Mouse (Mus musculus) thymus, adult 2 months (tissue): Measurements from ENCODE around the gene Cpeb1.

Experiments
- CTCF ChIP-seq: fragments of 200-500 bp; IDR thresholded peaks from 2 replicates; pipeline ENCODE4 v1.5.1; 2012; ENCODE audit warnings: mild to moderate bottlenecking, control low read depth, low read length, moderate library complexity, borderline replicate concordance; ENCODE audit not compliant: control insufficient read depth, poor library complexity, insufficient read depth; ENCODE audit errors: extremely low read depth
- POLR2A ChIP-seq: fragments of 200-500 bp; IDR thresholded peaks from 2 replicates; pipeline ENCODE4 v1.6.1; 2012; ENCODE audit warnings: mild to moderate bottlenecking, low read length, control low read depth, moderate library complexity; ENCODE audit not compliant: control insufficient read depth, poor library complexity, insufficient read depth; ENCODE audit errors: extremely low read depth

DNA sequence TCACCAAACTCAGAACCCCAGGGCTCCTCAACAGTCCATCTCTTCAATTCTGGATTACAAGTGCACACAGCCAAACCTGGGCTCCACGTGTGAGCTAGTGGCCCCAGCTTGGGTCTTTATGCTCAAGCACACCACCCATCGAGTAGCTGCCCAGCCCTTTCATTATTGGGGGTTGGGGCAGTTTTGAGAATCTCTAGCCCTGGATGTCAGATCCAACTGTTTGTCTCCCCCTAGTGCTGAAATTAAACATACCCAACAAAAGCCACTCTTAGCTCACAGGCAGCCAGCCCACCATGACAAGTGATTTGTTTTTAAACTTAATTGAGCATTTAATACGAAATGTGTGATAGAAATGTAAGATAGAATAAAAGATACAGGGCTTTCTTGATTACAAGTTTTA, 113.7 kb downstream of the Cpeb1 start:
- no peak for TF ChIP-seq POLR2A
- 0 out of 2 replicates have a peak, but pooled peaks have one; percentile 20 for TF ChIP-seq CTCF
